Mouse (Mus musculus) thymus, adult 2 months (tissue): ENCODE data around the gene Sh3d19. TPM values are rescaled to one million over a fixed set of nuclear protein-coding genes. Genes with fewer than 3 reads are reported as not detected.

Experiments
- DNase-seq: peaks from one replicate; pipeline ENCODE4 v3.0.0; 2021
- H3K27ac ChIP-seq: fragments of 200-500 bp; 2 replicates; pipeline ENCODE4 v1.5.1; 2012; ENCODE audit warnings: low read length, control low read depth; ENCODE audit not compliant: control insufficient read depth, insufficient read depth
- H3K27me3 ChIP-seq: fragments of 200-500 bp; 2 replicates; pipeline ENCODE4 v1.6.1; 2012; ENCODE audit warnings: mild to moderate bottlenecking, low read length, moderate library complexity, mixed read lengths; ENCODE audit not compliant: control insufficient read depth, insufficient read depth
- H3K36me3 ChIP-seq: fragments of 200-500 bp; 2 replicates; pipeline ENCODE4 v1.6.1; 2012; ENCODE audit warnings: mild to moderate bottlenecking, low read length, moderate library complexity; ENCODE audit not compliant: control insufficient read depth, insufficient read depth
- H3K4me1 ChIP-seq: fragments of 200-500 bp; replicated peaks from 2 replicates; pipeline ENCODE4 v1.6.1; 2012; ENCODE audit warnings: low read length; ENCODE audit not compliant: control insufficient read depth, insufficient read depth
- H3K4me3 ChIP-seq: fragments of 200-500 bp; 2 replicates; pipeline ENCODE4 v1.5.1; 2012; ENCODE audit warnings: mild to moderate bottlenecking, low read length, control low read depth, moderate library complexity; ENCODE audit not compliant: control insufficient read depth, insufficient read depth
- CTCF ChIP-seq: fragments of 200-500 bp; IDR thresholded peaks from 2 replicates; pipeline ENCODE4 v1.5.1; 2012; ENCODE audit warnings: mild to moderate bottlenecking, control low read depth, low read length, moderate library complexity, borderline replicate concordance; ENCODE audit not compliant: control insufficient read depth, poor library complexity, insufficient read depth; ENCODE audit errors: extremely low read depth
- POLR2A ChIP-seq: fragments of 200-500 bp; IDR thresholded peaks from 2 replicates; pipeline ENCODE4 v1.6.1; 2012; ENCODE audit warnings: mild to moderate bottlenecking, low read length, control low read depth, moderate library complexity; ENCODE audit not compliant: control insufficient read depth, poor library complexity, insufficient read depth; ENCODE audit errors: extremely low read depth
- WGBS: fragments of 180-500 bp; shearing (Covaris S2); methylation state at CpG from one replicate; pipeline ENCODE4 v1.1.7; 2018; 5-methylcytosine and 5-hydroxymethylcytosine counted together
- polyA plus RNA-seq: library from polyadenylated mRNA; depleted of rRNA; stranded (reverse); fragments of >200 nt; gene quantifications from 2 replicates; pipeline ENCODE4 v1.2.3, GENCODE M21; 2012

Gene Sh3d19
- polyA plus RNA-seq, 1 experiment = 8.7 TPM

DNA sequence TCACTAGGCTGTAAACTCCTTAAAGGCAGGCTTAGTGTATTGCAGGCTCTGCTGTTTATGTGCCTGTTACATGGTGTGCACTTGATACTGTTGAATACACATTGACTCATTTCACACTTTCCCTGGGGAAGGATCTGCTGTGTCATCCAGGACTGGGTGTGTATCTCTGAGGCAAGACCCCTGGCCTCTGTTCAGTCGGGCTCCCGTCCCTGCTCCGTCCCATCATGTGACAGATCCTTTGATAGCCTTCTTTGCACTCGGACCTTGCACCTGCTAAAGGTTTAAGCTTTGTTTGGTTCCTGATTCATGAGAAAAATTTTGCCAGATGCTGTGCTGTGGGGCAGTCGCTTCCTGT, 20.9 kb downstream of the Sh3d19 start:
- Histone ChIP-seq H3K4me1 (no peaks in the 10 kb centered on the region), H3K4me3 (no peak overlapping the region), H3K36me3 (no peaks in the 10 kb centered on the region), H3K27me3 (no peaks in the 10 kb centered on the region), H3K27ac (no peak overlapping the region)
- no peak for DNase-seq
- 13% methylated on average over 5 of the region's 5 CpGs for WGBS
- TF ChIP-seq POLR2A = no peak
- no peak for TF ChIP-seq CTCF

- Histone ChIP-seq H3K4me1 (no peaks in the 10 kb centered on the region), H3K27me3 (no peaks in the 10 kb centered on the region), H3K4me3 (no peak overlapping the region), H3K36me3 (no peaks in the 10 kb centered on the region), H3K27ac (no peak overlapping the region)
- WGBS = 82% methylated on average over 11 of the region's 11 CpGs
- DNase-seq = no peak
- TF ChIP-seq CTCF = no peak
- TF ChIP-seq POLR2A = no peak
Measured at GRCm38 (mm10) chr3:85993744-85994143, 22.8 kb downstream of the Sh3d19 start.

DNA sequence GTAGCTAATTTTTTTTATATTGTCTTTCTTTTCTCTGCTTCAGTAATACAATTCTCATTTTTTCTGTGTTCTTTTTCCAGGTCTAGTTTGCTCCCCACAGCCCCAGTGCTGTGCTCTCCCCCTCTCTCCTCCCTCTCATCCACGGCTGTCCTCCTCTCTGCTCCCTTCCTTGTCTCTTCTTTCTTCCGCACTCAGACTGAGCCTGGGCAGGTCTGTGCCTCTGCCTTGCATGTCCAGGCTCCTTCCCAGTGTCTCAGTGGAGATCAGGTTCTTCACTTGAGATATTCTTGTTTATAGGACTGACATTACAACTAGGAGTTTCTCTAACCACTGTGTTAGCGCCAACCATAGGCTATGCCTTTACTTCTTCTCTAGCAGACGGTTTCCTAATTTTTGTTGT, 23.7 kb downstream of the Sh3d19 start:
- no peak for TF ChIP-seq CTCF
- TF ChIP-seq POLR2A = no peak
- Histone ChIP-seq H3K4me1 (no peaks in the 10 kb centered on the region), H3K27me3 (no peaks in the 10 kb centered on the region), H3K36me3 (no peaks in the 10 kb centered on the region), H3K27ac (no peak overlapping the region), H3K4me3 (no peak overlapping the region)
- WGBS = 93% methylated on average over 4 of the region's 4 CpGs
- DNase-seq = no peak

- Histone ChIP-seq H3K4me1 (no peaks in the 10 kb centered on the region), H3K27ac (no peak overlapping the region), H3K27me3 (no peaks in the 10 kb centered on the region), H3K36me3 (no peaks in the 10 kb centered on the region), H3K4me3 (no peak overlapping the region)
- no peak for DNase-seq
- over 99% methylated on average over 3 of the region's 3 CpGs for WGBS
- TF ChIP-seq POLR2A = no peak
- no peak for TF ChIP-seq CTCF
Measured at GRCm38 (mm10) chr3:86001271-86001670, 30.4 kb downstream of the Sh3d19 start.

DNA sequence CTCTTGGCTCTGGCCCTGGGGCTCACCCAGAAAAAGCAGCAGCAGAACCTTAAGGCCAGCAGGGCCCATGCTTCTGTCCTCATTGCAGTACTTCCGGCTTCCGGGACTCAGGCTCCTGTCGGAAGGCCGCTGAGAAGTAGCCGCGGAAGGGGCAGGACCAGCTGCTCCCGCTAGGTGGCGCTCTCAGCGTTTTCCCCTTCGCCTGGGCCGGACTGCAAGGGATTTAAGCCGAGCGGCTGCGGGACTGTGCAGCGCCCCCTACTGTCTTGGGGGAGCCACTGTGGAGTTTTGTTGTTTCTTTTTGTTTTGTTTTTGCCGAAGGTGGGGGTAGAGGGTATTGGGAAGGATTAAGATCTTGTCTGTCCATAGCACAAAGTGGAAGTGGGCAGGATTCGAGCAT, 31.5 kb downstream of the Sh3d19 start, which contains the start of gene Prss48:
Prss48 (minus strand) TSS at position 69 of the 400 bp plus-strand sequence.
- Histone ChIP-seq H3K36me3 (no peaks in the 10 kb centered on the region), H3K27ac (no peak within 1 kb of the TSS), H3K27me3 (no peaks in the 10 kb centered on the region), H3K4me3 (no peak within 1 kb of the TSS), H3K4me1 (no peaks in the 10 kb centered on the region)
- no peak for DNase-seq
- 91% methylated on average over 17 of the region's 17 CpGs for WGBS
- TF ChIP-seq CTCF (0 out of 2 replicates have a peak, but pooled peaks have one; percentile 36), POLR2A (no peak)

- Histone ChIP-seq H3K36me3 (no peaks in the 10 kb centered on the region), H3K4me3 (no peak overlapping the region), H3K27ac (no peak overlapping the region), H3K27me3 (no peaks in the 10 kb centered on the region), H3K4me1 (no peaks in the 10 kb centered on the region)
- TF ChIP-seq CTCF (no peak), POLR2A (no peak)
- no peak for DNase-seq
- 74% methylated on average over 5 of the region's 5 CpGs for WGBS
Measured at GRCm38 (mm10) chr3:86002940-86003339, 32.0 kb downstream of the Sh3d19 start.

DNA sequence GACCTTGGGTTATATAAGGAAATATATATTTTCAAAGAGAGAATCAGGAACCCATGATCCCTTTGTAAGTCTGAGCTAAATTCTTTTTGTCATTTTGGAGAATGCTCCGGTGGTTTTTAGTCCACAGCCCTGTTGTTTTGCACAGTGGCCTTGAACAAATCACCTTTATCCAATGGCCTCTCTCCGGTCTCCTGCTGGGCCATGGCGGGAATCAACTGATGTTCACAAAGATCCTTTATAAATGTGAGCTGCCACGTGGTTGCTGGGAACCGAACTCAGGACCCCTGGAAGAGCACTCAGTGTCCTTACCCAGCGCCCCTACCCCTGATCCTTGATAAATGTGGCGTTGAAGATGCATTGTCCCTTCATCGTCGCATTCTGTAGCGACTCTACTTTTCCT, 33.8 kb downstream of the Sh3d19 start:
- no peak for TF ChIP-seq CTCF
- no peak for TF ChIP-seq POLR2A
- WGBS = 95% methylated on average over 10 of the region's 10 CpGs
- H3K27ac ChIP-seq = no peak overlapping the region
- no peak for DNase-seq
- H3K36me3 ChIP-seq = no peaks in the 10 kb centered on the region
- H3K4me3 ChIP-seq = no peak overlapping the region
- no peaks in the 10 kb centered on the region for H3K4me1 ChIP-seq
- H3K27me3 ChIP-seq = no peaks in the 10 kb centered on the region
